Mouse (Mus musculus): Measurements from ENCODE around the gene Ttbk2. TPM values are rescaled to one million over a fixed set of nuclear protein-coding genes. Genes with fewer than 3 reads are reported as not detected.

Ttbk2 gene
- polyA plus RNA-seq, 1 experiment from 2014 or later = 4.0 TPM

DNA sequence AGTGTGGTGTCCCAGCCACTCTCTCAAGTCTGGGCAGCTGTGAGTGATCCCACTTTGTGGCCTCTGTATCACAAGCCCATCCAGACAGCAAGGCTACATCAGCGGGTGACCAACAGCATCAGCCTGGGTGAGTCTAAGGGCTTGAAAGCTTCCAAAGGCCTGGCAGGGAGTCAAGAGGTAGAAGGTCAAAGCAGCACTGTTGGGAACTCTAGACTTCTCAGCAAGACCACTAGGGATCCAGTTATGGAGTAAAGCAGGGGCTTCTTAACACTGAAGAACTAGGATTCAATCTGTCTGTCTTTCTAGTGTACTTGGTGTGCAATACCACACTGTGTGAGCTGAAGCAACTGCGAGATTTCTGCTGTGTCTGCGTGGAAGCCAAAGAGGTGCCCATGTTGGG lies 137.0 kb downstream of the Ttbk2 start:
- no peak for ATAC-seq (replicated peaks; ENCODE audit: insufficient number of reproducible peaks, low FRiP score, low TSS enrichment)
- Histone ChIP-seq H3K4me3 (ENCODE audit: low read depth, low read length) (no peak overlapping the region), H3K27me3 (ENCODE audit: control insufficient read depth, insufficient read depth, low read length) (no peaks in the 10 kb centered on the region), H3K9ac (ENCODE audit: low read depth, low read length) (no peak overlapping the region), H3K4me1 (ENCODE audit: control insufficient read depth, insufficient read depth, low read length) (no peaks in the 10 kb centered on the region), H3K36me3 (ENCODE audit: control insufficient read depth, insufficient read depth, low read length) (peaks cover 37% of the 10 kb centered on the region), H3K9me3 (replicated peaks; ENCODE audit: control insufficient read depth, low read length) (no peaks in the 10 kb centered on the region), H3K4me2 (no peak overlapping the region), H3K27ac (ENCODE audit: low read depth, low read length) (no peak overlapping the region)
- 92% methylated on average over 3 of the region's 3 CpGs for WGBS (ENCODE audit: insufficient replicate concordance)

DNA sequence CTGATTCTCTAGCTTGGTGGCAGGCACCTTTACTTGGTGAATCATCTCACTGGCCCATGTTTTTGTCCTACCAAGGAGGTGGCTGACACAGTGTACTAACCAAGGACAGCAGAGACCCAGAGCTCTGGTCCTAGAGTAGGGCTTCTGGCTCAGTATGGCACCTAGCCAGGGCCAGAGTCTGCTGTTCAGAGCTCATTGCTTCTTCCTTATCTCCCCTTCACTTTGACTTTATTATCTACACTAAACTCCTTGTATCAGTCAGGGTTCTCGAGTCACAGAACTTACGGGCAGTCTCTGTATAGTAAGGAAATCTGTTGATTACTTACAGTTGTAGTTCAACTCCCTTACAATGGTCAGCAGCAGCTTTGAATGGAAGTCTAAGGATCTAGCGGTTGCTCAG lies 139.5 kb downstream of the Ttbk2 start:
- Histone ChIP-seq H3K27me3 (ENCODE audit: control insufficient read depth, insufficient read depth, low read length) (no peaks in the 10 kb centered on the region), H3K36me3 (ENCODE audit: control insufficient read depth, insufficient read depth, low read length) (peaks cover 24% of the 10 kb centered on the region), H3K4me1 (ENCODE audit: control insufficient read depth, insufficient read depth, low read length) (no peaks in the 10 kb centered on the region), H3K9ac (ENCODE audit: low read depth, low read length) (no peak overlapping the region), H3K27ac (ENCODE audit: low read depth, low read length) (no peak overlapping the region), H3K4me3 (ENCODE audit: low read depth, low read length) (no peak overlapping the region), H3K4me2 (no peak overlapping the region), H3K9me3 (replicated peaks; ENCODE audit: control insufficient read depth, low read length) (no peaks in the 10 kb centered on the region)
- no peak for ATAC-seq (replicated peaks; ENCODE audit: insufficient number of reproducible peaks, low FRiP score, low TSS enrichment)
- 62% methylated on average over 3 of the region's 3 CpGs for WGBS (ENCODE audit: insufficient replicate concordance)

DNA sequence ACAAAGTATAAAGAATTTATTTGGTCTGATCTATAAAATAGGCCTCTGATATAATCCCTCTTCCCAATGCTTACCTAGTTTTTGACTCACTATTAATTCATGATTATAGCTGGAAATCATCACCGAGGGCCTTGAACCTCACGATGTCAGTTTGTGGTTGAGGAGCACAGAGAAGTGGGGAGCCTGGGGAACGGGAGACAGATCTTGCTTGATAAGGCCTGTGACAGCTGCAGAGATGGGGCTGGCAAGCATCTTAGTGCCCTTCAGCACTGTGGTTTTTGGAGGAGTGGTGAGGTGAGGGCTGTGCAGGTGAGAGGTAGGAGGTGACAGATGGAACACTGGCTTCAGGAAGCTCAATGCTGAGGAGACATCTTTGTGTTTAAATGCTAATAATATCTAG lies 140.2 kb downstream of the Ttbk2 start:
- Histone ChIP-seq H3K4me3 (ENCODE audit: low read depth, low read length) (no peak overlapping the region), H3K9ac (ENCODE audit: low read depth, low read length) (no peak overlapping the region), H3K4me2 (no peak overlapping the region), H3K27me3 (ENCODE audit: control insufficient read depth, insufficient read depth, low read length) (no peaks in the 10 kb centered on the region), H3K36me3 (ENCODE audit: control insufficient read depth, insufficient read depth, low read length) (peaks cover 20% of the 10 kb centered on the region), H3K27ac (ENCODE audit: low read depth, low read length) (no peak overlapping the region), H3K4me1 (ENCODE audit: control insufficient read depth, insufficient read depth, low read length) (no peaks in the 10 kb centered on the region), H3K9me3 (replicated peaks; ENCODE audit: control insufficient read depth, low read length) (no peaks in the 10 kb centered on the region)
- WGBS (ENCODE audit: insufficient replicate concordance) = 69% methylated on average over 3 of the region's 3 CpGs
- no peak for ATAC-seq (replicated peaks; ENCODE audit: insufficient number of reproducible peaks, low FRiP score, low TSS enrichment)

DNA sequence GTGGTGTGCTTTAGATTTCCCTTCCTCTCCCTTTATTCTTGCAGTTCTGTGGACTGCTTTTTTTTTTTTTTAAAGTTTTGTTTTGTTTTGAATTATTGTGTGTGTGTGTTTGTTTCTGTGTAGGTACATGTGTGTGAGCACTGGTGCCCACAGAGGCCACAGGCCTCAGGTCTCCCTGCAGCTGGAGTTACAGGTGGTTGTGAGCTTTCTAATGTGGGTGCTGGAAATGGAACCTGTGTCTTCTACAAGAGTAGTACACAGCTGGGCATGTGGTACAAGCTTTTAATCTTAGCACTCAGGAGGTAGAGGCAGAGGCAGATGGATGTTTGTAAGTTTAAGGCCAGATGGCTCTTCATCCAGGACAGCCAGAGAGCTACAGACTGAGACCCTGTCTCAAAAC lies 143.4 kb downstream of the Ttbk2 start:
- Histone ChIP-seq H3K36me3 (ENCODE audit: control insufficient read depth, insufficient read depth, low read length) (no peaks in the 10 kb centered on the region), H3K9me3 (replicated peaks; ENCODE audit: control insufficient read depth, low read length) (no peaks in the 10 kb centered on the region), H3K27ac (ENCODE audit: low read depth, low read length) (no peak overlapping the region), H3K4me1 (ENCODE audit: control insufficient read depth, insufficient read depth, low read length) (no peaks in the 10 kb centered on the region), H3K4me3 (ENCODE audit: low read depth, low read length) (no peak overlapping the region), H3K9ac (ENCODE audit: low read depth, low read length) (no peak overlapping the region), H3K4me2 (no peak overlapping the region), H3K27me3 (ENCODE audit: control insufficient read depth, insufficient read depth, low read length) (no peaks in the 10 kb centered on the region)
- no peak for ATAC-seq (replicated peaks; ENCODE audit: insufficient number of reproducible peaks, low FRiP score, low TSS enrichment)

DNA sequence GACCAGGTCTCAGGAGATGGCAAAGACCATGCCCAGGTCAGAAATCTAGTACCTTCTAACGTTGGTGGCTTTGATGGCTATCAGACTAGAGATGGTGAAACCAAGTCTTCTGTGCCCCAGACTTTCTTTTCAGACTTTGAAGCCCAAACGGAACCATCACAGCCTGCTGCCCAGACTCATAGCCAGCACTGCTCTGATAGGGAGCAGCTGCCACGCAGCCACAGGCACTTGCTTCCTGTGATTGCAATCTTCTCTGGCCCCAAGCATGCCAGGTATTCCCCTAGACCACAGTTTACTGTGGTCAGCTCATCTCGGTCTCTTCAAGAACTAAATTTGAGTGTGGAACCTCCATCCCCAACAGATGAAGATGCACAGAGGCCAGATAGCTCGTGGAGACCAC lies 147.7 kb downstream of the Ttbk2 start:
- Histone ChIP-seq H3K4me1 (ENCODE audit: control insufficient read depth, insufficient read depth, low read length) (no peaks in the 10 kb centered on the region), H3K9me3 (replicated peaks; ENCODE audit: control insufficient read depth, low read length) (no peaks in the 10 kb centered on the region), H3K4me3 (ENCODE audit: low read depth, low read length) (no peak overlapping the region), H3K4me2 (no peak overlapping the region), H3K27ac (ENCODE audit: low read depth, low read length) (no peak overlapping the region), H3K27me3 (ENCODE audit: control insufficient read depth, insufficient read depth, low read length) (no peaks in the 10 kb centered on the region), H3K9ac (ENCODE audit: low read depth, low read length) (no peak overlapping the region), H3K36me3 (ENCODE audit: control insufficient read depth, insufficient read depth, low read length) (no peaks in the 10 kb centered on the region; the same call in 1 of the 2 replicates)
- no peak for ATAC-seq (replicated peaks; ENCODE audit: insufficient number of reproducible peaks, low FRiP score, low TSS enrichment)
- 62% methylated on average over 5 of the region's 5 CpGs for WGBS (ENCODE audit: insufficient replicate concordance)

DNA sequence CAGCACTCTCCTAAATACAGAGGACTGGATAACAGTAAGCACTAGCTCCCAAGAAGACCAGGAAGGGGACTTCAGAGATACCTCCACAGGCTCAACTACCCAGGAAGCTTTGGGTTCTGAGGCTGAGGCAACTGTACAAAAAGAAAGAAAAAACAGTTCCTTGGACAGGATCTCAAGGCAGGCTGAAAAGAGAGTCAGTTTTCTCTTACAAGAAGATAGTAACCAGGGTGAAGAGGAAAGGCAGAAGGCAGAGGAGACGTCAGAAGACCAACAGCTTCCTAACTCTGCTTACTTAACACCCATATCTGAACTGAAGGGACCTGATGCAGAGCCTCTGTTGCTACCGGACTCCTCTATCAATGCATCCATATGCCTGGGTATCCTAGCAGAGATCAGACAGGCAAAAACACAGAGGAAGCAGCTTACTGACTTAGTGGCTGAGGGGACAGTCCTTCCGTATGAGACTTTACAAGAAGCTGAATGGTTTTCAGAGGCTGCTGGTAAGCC lies 150.0 kb downstream of the Ttbk2 start:
- H3K4me2 ChIP-seq = no peak overlapping the region
- ATAC-seq (replicated peaks; ENCODE audit: insufficient number of reproducible peaks, low FRiP score, low TSS enrichment) = no peak
- no peaks in the 10 kb centered on the region for H3K9me3 ChIP-seq (replicated peaks; ENCODE audit: control insufficient read depth, low read length)
- no peaks in the 10 kb centered on the region; the same call in 1 of the 2 replicates for H3K36me3 ChIP-seq (ENCODE audit: control insufficient read depth, insufficient read depth, low read length)
- no peaks in the 10 kb centered on the region for H3K27me3 ChIP-seq (ENCODE audit: control insufficient read depth, insufficient read depth, low read length)
- 61% methylated on average over 3 of the region's 3 CpGs for WGBS (ENCODE audit: insufficient replicate concordance)
- no peak overlapping the region for H3K27ac ChIP-seq (ENCODE audit: low read depth, low read length)
- H3K4me1 ChIP-seq (ENCODE audit: control insufficient read depth, insufficient read depth, low read length) = no peaks in the 10 kb centered on the region
- no peak overlapping the region for H3K4me3 ChIP-seq (ENCODE audit: low read depth, low read length)
- no peak overlapping the region for H3K9ac ChIP-seq (ENCODE audit: low read depth, low read length)

DNA sequence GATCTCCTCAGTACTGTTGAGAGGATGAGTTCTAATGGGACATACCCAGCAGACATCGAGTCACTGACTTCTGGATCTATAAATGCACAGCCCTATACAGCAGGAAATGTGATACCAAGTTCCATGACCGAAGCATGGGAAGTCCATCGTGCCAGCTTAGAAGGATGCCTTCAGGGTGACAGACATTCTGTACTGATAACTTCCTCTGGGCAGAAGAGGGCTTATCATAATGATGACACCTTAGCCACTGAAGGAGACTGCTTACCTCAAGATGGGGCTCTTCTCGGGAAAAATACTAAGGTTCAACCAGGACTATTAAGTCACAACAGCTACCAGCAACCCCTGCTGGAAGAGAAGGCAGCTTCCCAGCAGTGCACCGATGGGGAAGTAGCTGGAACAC lies 152.6 kb downstream of the Ttbk2 start:
- Histone ChIP-seq H3K4me1 (ENCODE audit: control insufficient read depth, insufficient read depth, low read length) (no peaks in the 10 kb centered on the region), H3K4me2 (no peak overlapping the region), H3K36me3 (ENCODE audit: control insufficient read depth, insufficient read depth, low read length) (no peaks in the 10 kb centered on the region; the same call in 1 of the 2 replicates), H3K9ac (ENCODE audit: low read depth, low read length) (no peak overlapping the region), H3K27me3 (ENCODE audit: control insufficient read depth, insufficient read depth, low read length) (no peaks in the 10 kb centered on the region), H3K9me3 (replicated peaks; ENCODE audit: control insufficient read depth, low read length) (no peaks in the 10 kb centered on the region), H3K27ac (ENCODE audit: low read depth, low read length) (no peak overlapping the region), H3K4me3 (ENCODE audit: low read depth, low read length) (no peak overlapping the region)
- ATAC-seq (replicated peaks; ENCODE audit: insufficient number of reproducible peaks, low FRiP score, low TSS enrichment) = no peak
- 64% methylated on average over 5 of the region's 5 CpGs for WGBS (ENCODE audit: insufficient replicate concordance)

Other genes starting within 250 kb of the Ttbk2 start
- 20.6 and 21.3 TPM in 2 replicates for gene Haus2, start 241.2 kb downstream of the Ttbk2 start, polyA plus RNA-seq (2014; fragmentation: Nextera tagmentation; extraction: Ambion mirVana)
- gene Lrrc57, start 241.1 kb downstream of the Ttbk2 start, polyA plus RNA-seq (2014; fragmentation: Nextera tagmentation; extraction: Ambion mirVana) = 19.1 and 21.8 TPM in 2 replicates
- gene Stard9, start 221.5 kb downstream of the Ttbk2 start, polyA plus RNA-seq (2014; fragmentation: Nextera tagmentation; extraction: Ambion mirVana) = 2.9 and 4.4 TPM in 2 replicates
- 8.0 and 9.2 TPM in 2 replicates for gene Cdan1, start 476 bp downstream of the Ttbk2 start, polyA plus RNA-seq (2014; fragmentation: Nextera tagmentation; extraction: Ambion mirVana)
- gene Ubr1, start 120.1 kb upstream of the Ttbk2 start, polyA plus RNA-seq (2014; fragmentation: Nextera tagmentation; extraction: Ambion mirVana) = 17.9 and 25.0 TPM in 2 replicates
- 3.6 and 3.8 TPM in 2 replicates for gene Tmem62, start 126.4 kb upstream of the Ttbk2 start, polyA plus RNA-seq (2014; fragmentation: Nextera tagmentation; extraction: Ambion mirVana)
- 36.0 and 37.6 TPM in 2 replicates for gene Ccndbp1, start 157.8 kb upstream of the Ttbk2 start, polyA plus RNA-seq (2014; fragmentation: Nextera tagmentation; extraction: Ambion mirVana)
- 19.5 and 30.3 TPM in 2 replicates for gene Epb42, start 186.5 kb upstream of the Ttbk2 start, polyA plus RNA-seq (2014; fragmentation: Nextera tagmentation; extraction: Ambion mirVana)
- gene Tgm5, start 235.2 kb upstream of the Ttbk2 start, polyA plus RNA-seq (2014; fragmentation: Nextera tagmentation; extraction: Ambion mirVana) = not detected in 2 replicates

All from heart, embryonic 11.5 days (tissue).